Mouse (Mus musculus): Measurements from ENCODE around the gene Ipo13. TPM values are rescaled to one million over a fixed set of nuclear protein-coding genes. Genes with fewer than 3 reads are reported as not detected.

The Ipo13 gene
- polyA plus RNA-seq, 1 experiment from 2014 or later, result 15.8 TPM

GRCm38 (mm10) chr4:117908834-117909453 is 5.9 kb downstream of the Ipo13 start:
- Histone ChIP-seq H3K4me3 (ENCODE audit: low read depth, low read length) (no peak overlapping the region), H3K9ac (ENCODE audit: low read depth, low read length) (no peak overlapping the region), H3K4me1 (replicated peaks; ENCODE audit: control insufficient read depth, insufficient read depth, low read length) (peaks cover 2% of the 10 kb centered on the region; the same call in 1 of the 2 replicates), H3K9me3 (ENCODE audit: control insufficient read depth) (no peaks in the 10 kb centered on the region), H3K4me2 (replicated peaks; ENCODE audit: low read depth) (no peak overlapping the region), H3K27me3 (replicated peaks; ENCODE audit: control insufficient read depth, insufficient read depth, low read length) (no peaks in the 10 kb centered on the region), H3K36me3 (ENCODE audit: control insufficient read depth, insufficient read depth) (peaks cover 40% of the 10 kb centered on the region), H3K27ac (ENCODE audit: low read depth, low read length) (no peak overlapping the region)
- ATAC-seq, result no peak
- whole genome bisulfite sequencing, result 74% methylated on average over 8 of the region's 8 CpGs
- TF ChIP-seq CTCF (IDR thresholded peaks at IDR 0.05; ENCODE audit: low read depth), result no peak

GRCm38 (mm10) chr4:117906196-117906595 is 8.6 kb downstream of the Ipo13 start:
- no peak for ATAC-seq
- Histone ChIP-seq H3K27me3 (replicated peaks; ENCODE audit: control insufficient read depth, insufficient read depth, low read length) (no peaks in the 10 kb centered on the region), H3K27ac (ENCODE audit: low read depth, low read length) (no peak overlapping the region), H3K36me3 (ENCODE audit: control insufficient read depth, insufficient read depth) (peaks cover 56% of the 10 kb centered on the region), H3K4me1 (replicated peaks; ENCODE audit: control insufficient read depth, insufficient read depth, low read length) (no peaks in the 10 kb centered on the region), H3K9me3 (ENCODE audit: control insufficient read depth) (no peaks in the 10 kb centered on the region), H3K9ac (ENCODE audit: low read depth, low read length) (no peak overlapping the region), H3K4me3 (ENCODE audit: low read depth, low read length) (no peak overlapping the region), H3K4me2 (replicated peaks; ENCODE audit: low read depth) (no peak overlapping the region)
- no peak for TF ChIP-seq CTCF (IDR thresholded peaks at IDR 0.05; ENCODE audit: low read depth)
- 71% methylated on average over 3 of the region's 3 CpGs for WGBS

DNA sequence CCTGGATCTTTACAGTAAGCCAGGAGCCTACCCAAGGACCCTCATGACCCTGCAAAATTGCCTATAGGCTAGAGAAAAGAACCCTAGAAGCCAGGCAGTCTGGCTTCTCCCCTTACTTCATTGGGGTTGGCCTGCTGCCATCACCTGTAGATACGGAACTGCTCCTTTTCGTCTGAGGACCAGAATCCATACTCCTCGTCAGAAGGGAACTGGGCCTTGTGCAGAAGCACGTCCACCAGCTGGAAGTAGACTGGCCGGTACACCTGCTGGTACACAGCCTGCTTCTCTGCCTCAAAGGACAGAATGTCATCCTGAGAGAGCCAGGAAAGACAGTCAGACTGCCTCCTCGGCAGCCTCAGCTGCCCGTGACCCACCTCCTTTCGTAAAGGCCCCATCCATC is 10.0 kb downstream of the Ipo13 start:
- Histone ChIP-seq H3K4me2 (replicated peaks; ENCODE audit: low read depth) (no peak overlapping the region), H3K9ac (ENCODE audit: low read depth, low read length) (no peak overlapping the region), H3K4me1 (replicated peaks; ENCODE audit: control insufficient read depth, insufficient read depth, low read length) (no peaks in the 10 kb centered on the region), H3K36me3 (ENCODE audit: control insufficient read depth, insufficient read depth) (peaks cover 61% of the 10 kb centered on the region), H3K27me3 (replicated peaks; ENCODE audit: control insufficient read depth, insufficient read depth, low read length) (no peaks in the 10 kb centered on the region), H3K4me3 (ENCODE audit: low read depth, low read length) (no peak overlapping the region), H3K27ac (ENCODE audit: low read depth, low read length) (no peak overlapping the region), H3K9me3 (ENCODE audit: control insufficient read depth) (no peaks in the 10 kb centered on the region)
- no peak for ATAC-seq
- TF ChIP-seq CTCF (IDR thresholded peaks at IDR 0.05; ENCODE audit: low read depth), result no peak
- 92% methylated on average over 8 of the region's 8 CpGs for WGBS

DNA sequence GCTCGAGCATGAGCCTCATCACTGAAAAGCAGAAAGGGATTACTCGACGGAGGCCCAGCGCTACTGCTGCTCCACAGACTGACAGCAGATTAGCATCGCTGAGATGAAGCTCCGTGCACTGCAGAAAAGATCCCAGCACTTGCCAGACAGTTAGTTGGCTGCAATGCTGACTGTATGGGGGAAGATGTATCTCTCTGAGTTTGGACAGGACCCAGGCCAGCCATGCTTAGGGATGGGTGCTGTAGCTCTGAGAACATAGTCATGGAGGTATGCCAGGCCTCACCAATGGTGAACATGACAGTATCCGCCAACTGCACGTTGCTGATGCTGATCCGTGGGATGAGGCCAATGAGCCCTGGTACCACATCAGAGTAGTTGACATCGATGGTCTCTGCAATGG is 10.7 kb downstream of the Ipo13 start:
- no peak for ATAC-seq
- Histone ChIP-seq H3K36me3 (ENCODE audit: control insufficient read depth, insufficient read depth) (peaks cover 67% of the 10 kb centered on the region), H3K9ac (ENCODE audit: low read depth, low read length) (no peak overlapping the region), H3K4me1 (replicated peaks; ENCODE audit: control insufficient read depth, insufficient read depth, low read length) (no peaks in the 10 kb centered on the region), H3K27me3 (replicated peaks; ENCODE audit: control insufficient read depth, insufficient read depth, low read length) (no peaks in the 10 kb centered on the region), H3K4me3 (ENCODE audit: low read depth, low read length) (no peak overlapping the region), H3K4me2 (replicated peaks; ENCODE audit: low read depth) (no peak overlapping the region), H3K9me3 (ENCODE audit: control insufficient read depth) (no peaks in the 10 kb centered on the region), H3K27ac (ENCODE audit: low read depth, low read length) (no peak overlapping the region)
- TF ChIP-seq CTCF (IDR thresholded peaks at IDR 0.05; ENCODE audit: low read depth), result no peak
- WGBS, result 91% methylated on average over 10 of the region's 10 CpGs

DNA sequence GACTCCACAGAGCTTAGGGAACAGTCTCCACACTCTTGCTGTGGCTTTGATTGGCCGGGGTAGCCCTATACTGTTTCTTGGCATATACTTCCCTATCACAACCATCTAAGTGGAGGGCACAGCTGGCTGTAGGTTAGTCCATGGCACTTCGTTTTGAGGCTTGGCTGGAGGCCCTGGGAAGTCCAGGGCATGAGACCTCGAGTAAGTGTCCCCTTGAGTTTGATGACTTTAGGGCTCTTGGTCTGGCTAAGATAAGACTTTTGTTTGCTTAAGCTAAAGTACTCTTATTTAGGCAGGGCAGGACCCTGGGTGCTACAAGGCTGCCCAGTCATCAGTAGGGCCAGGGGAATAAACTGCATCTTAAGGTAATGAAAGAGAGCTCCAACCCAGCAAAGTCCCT is 16.7 kb downstream of the Ipo13 start:
- Histone ChIP-seq H3K9ac (ENCODE audit: low read depth, low read length) (no peak overlapping the region), H3K9me3 (ENCODE audit: control insufficient read depth) (no peaks in the 10 kb centered on the region), H3K27ac (ENCODE audit: low read depth, low read length) (no peak overlapping the region), H3K36me3 (ENCODE audit: control insufficient read depth, insufficient read depth) (peaks cover 45% of the 10 kb centered on the region), H3K4me1 (replicated peaks; ENCODE audit: control insufficient read depth, insufficient read depth, low read length) (no peaks in the 10 kb centered on the region), H3K4me3 (ENCODE audit: low read depth, low read length) (no peak overlapping the region), H3K27me3 (replicated peaks; ENCODE audit: control insufficient read depth, insufficient read depth, low read length) (no peaks in the 10 kb centered on the region), H3K4me2 (replicated peaks; ENCODE audit: low read depth) (no peak overlapping the region)
- ATAC-seq, result no peak
- WGBS, result 59% methylated on average over 3 of the region's 3 CpGs
- TF ChIP-seq CTCF (IDR thresholded peaks at IDR 0.05; ENCODE audit: low read depth), result no peak

DNA sequence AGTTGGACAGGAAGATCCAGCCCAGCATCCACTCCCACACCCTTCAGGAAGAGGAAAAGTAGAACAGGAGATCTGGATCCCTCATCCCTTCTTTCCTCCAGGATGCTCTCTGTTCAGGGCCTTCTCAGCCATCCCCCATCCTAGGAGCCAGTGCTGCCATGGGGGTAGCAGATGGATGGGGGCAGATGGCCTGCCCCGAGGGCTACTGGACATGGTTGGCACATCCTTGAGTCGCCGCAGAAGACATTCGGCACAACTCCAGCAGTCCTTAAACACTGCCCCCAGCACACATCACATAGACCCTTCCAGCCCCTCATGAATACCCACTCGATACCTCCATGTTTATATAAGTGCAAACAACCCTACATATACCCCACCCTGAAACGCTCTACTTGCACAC is 18.8 kb downstream of the Ipo13 start:
- Histone ChIP-seq H3K27ac (ENCODE audit: low read depth, low read length) (no peak overlapping the region), H3K9me3 (ENCODE audit: control insufficient read depth) (no peaks in the 10 kb centered on the region), H3K4me2 (replicated peaks; ENCODE audit: low read depth) (no peak overlapping the region), H3K36me3 (ENCODE audit: control insufficient read depth, insufficient read depth) (peaks cover 24% of the 10 kb centered on the region), H3K9ac (ENCODE audit: low read depth, low read length) (no peak overlapping the region), H3K4me1 (replicated peaks; ENCODE audit: control insufficient read depth, insufficient read depth, low read length) (0 out of 2 replicates have a peak, but pooled peaks cover 2% of the 10 kb centered on the region), H3K4me3 (ENCODE audit: low read depth, low read length) (no peak overlapping the region), H3K27me3 (replicated peaks; ENCODE audit: control insufficient read depth, insufficient read depth, low read length) (no peaks in the 10 kb centered on the region)
- ATAC-seq, result no peak
- WGBS, result 93% methylated on average over 6 of the region's 6 CpGs
- TF ChIP-seq CTCF (IDR thresholded peaks at IDR 0.05; ENCODE audit: low read depth), result no peak
